Mouse (Mus musculus) limb, embryonic 15.5 days (tissue): ENCODE data around the gene Gpat3. TPM values are rescaled to one million over a fixed set of nuclear protein-coding genes. Genes with fewer than 3 reads are reported as not detected.
A peak's percentile ranks its signal among the peaks of the same experiment; 100 is the strongest.

Source experiments
- ATAC-seq: fragments of 200-750 bp; cut with Nextera tagmentation; 2 replicates; pipeline ENCODE4 v1.8.0; 2017; ENCODE audit warnings: low read depth, moderate TSS enrichment; ENCODE audit not compliant: insufficient number of reproducible peaks, low FRiP score, low TSS enrichment
- H3K27ac ChIP-seq: fragments of 300-500 bp; sonication (generic); 2 replicates; pipeline ENCODE4 v1.5.1; 2015; ENCODE audit warnings: moderate library complexity, mild to moderate bottlenecking, inconsistent platforms
- H3K27me3 ChIP-seq: fragments of 300-500 bp; sonication (generic); 2 replicates; pipeline ENCODE4 v1.6.1; 2015; ENCODE audit warnings: inconsistent platforms
- H3K36me3 ChIP-seq: fragments of 300-500 bp; sonication (generic); 2 replicates; pipeline ENCODE4 v1.6.1; 2015; ENCODE audit warnings: inconsistent platforms
- H3K4me1 ChIP-seq: fragments of 300-500 bp; sonication (generic); 2 replicates; pipeline ENCODE4 v1.6.1; 2015; ENCODE audit warnings: inconsistent platforms
- H3K4me2 ChIP-seq: fragments of 300-500 bp; sonication (generic); 2 replicates; pipeline ENCODE4 v1.6.1; 2015; ENCODE audit warnings: mild to moderate bottlenecking, inconsistent platforms
- H3K4me3 ChIP-seq: fragments of 300-500 bp; sonication (generic); 2 replicates; pipeline ENCODE4 v1.5.1; 2015; ENCODE audit warnings: mild to moderate bottlenecking, inconsistent platforms
- H3K9ac ChIP-seq: fragments of 300-500 bp; sonication (generic); 2 replicates; pipeline ENCODE4 v1.6.1; 2015; ENCODE audit warnings: inconsistent platforms
- H3K9me3 ChIP-seq: fragments of 300-500 bp; sonication (generic); 2 replicates; pipeline ENCODE4 v1.6.1; 2016; ENCODE audit warnings: inconsistent platforms
- WGBS: fragments of 180-500 bp; shearing (Covaris S2); methylation state at CpG from one replicate; pipeline ENCODE4 v1.1.7; 2015; 5-methylcytosine and 5-hydroxymethylcytosine counted together
- polyA plus RNA-seq: library from polyadenylated mRNA; unstranded; fragments of >200 nt; fragmentation: Nextera tagmentation; extraction: Ambion mirVana; gene quantifications from 2 replicates; pipeline ENCODE4 v1.2.1, GENCODE M21; 2015

Gene Gpat3
- polyA plus RNA-seq, 1 experiment from 2014 or later, result 2.0 TPM

- Histone ChIP-seq H3K27me3 (no peaks in the 10 kb centered on the region), H3K9ac (no peak overlapping the region), H3K4me3 (no peak overlapping the region), H3K4me2 (no peak overlapping the region), H3K4me1 (0 out of 2 replicates have a peak, but pooled peaks cover 5% of the 10 kb centered on the region), H3K9me3 (no peaks in the 10 kb centered on the region), H3K36me3 (no peaks in the 10 kb centered on the region), H3K27ac (no peak overlapping the region)
- WGBS, result 77% methylated on average over 2 of the region's 2 CpGs
- no peak for ATAC-seq
These were observed 11.7 kb upstream of the Gpat3 start for GRCm38 (mm10) chr5:100833841-100834240.

DNA sequence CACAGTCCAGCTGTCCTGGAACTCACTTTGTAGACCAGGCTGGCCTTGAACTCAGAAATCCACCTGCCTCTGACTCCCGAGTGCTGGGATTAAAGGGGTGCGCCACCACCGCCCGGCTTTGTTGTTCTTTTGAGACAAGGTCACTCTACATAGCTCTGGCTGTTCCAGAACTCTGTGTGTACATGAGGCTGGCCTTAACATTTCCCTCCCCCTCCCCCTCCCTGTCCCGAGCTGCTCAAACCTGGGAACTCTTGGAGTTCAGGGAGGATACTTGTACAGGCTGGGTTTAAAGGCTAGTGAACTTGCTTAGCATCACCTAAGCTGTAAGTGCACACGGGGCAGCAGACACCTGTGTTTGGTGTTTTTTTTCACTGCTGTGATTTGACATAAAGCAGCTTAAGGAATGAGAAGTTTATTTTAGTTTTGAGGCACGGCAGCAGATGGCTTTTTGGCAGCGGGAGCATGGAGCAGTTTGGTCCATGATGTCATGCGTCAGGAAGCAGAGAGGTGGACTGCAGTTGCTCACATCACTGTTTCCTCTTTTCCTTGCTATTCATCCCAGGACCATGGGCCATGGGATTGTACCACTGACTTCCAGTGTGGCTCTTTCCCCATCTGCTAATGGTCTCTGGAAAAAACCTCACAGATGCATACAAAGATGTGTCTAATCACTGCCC is 9.5 kb upstream of the Gpat3 start:
- H3K4me1 ChIP-seq, result no peaks in the 10 kb centered on the region
- 0 out of 2 replicates have a peak overlapping the region, but pooled peaks have one; percentile 24 for H3K27ac ChIP-seq
- peak; percentile 24; the same call in 1 of the 2 replicates for ATAC-seq
- H3K4me3 ChIP-seq, result no peak overlapping the region
- H3K36me3 ChIP-seq, result no peaks in the 10 kb centered on the region
- H3K9me3 ChIP-seq, result no peaks in the 10 kb centered on the region
- no peaks in the 10 kb centered on the region for H3K27me3 ChIP-seq
- no peak overlapping the region for H3K9ac ChIP-seq
- WGBS, result 49% methylated on average over 9 of the region's 9 CpGs
- no peak overlapping the region for H3K4me2 ChIP-seq

- Histone ChIP-seq H3K27ac (no peak overlapping the region), H3K9ac (no peak overlapping the region), H3K9me3 (no peaks in the 10 kb centered on the region), H3K36me3 (no peaks in the 10 kb centered on the region), H3K4me3 (no peak overlapping the region), H3K4me2 (no peak overlapping the region), H3K27me3 (no peaks in the 10 kb centered on the region), H3K4me1 (no peaks in the 10 kb centered on the region)
- 67% methylated on average over 7 of the region's 7 CpGs for WGBS
- no peak for ATAC-seq
These were observed 7.6 kb upstream of the Gpat3 start for GRCm38 (mm10) chr5:100837907-100838306.

DNA sequence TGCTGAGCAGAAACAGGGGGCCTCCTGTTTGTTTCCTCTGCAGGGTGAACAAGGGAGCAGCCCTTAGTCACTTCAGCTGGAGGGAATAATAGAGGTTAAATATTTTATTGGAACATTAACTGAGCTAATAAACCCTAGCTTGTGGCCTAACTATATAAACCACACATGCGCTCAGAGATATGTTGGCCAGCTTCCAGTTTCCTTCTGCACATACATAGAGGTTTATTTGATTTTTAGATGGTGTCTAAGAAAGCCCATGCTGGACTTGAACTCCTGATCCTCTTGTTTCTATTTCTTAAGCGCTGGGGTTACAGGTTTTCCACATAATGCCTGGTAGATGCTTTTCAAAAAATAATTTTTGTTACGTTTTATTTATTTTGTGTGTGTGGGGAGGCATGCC is 1.0 kb upstream of the Gpat3 start:
- WGBS, result 36% methylated on average over 3 of the region's 3 CpGs
- no peak for ATAC-seq
- Histone ChIP-seq H3K36me3 (no peaks in the 10 kb centered on the region), H3K4me3 (no peak overlapping the region), H3K4me1 (peaks cover 24% of the 10 kb centered on the region), H3K9ac (no peak overlapping the region), H3K27ac (no peak overlapping the region), H3K27me3 (peaks cover 17% of the 10 kb centered on the region), H3K9me3 (no peaks in the 10 kb centered on the region), H3K4me2 (peak overlapping the region; percentile 98; the same call in 1 of the 2 replicates)

- peak overlapping the region; percentile 56 for H3K9ac ChIP-seq
- H3K9me3 ChIP-seq, result no peaks in the 10 kb centered on the region
- H3K4me2 ChIP-seq, result peak overlapping the region; percentile 98
- 0 out of 2 replicates have a peak, but pooled peaks have one; percentile 46 for ATAC-seq
- H3K36me3 ChIP-seq, result no peaks in the 10 kb centered on the region
- peak overlapping the region; percentile 33; the same call in 1 of the 2 replicates for H3K27ac ChIP-seq
- H3K4me1 ChIP-seq, result peaks cover 24% of the 10 kb centered on the region
- peaks cover 17% of the 10 kb centered on the region for H3K27me3 ChIP-seq
- under 1% methylated on average over 52 of the region's 52 CpGs for WGBS
- peak overlapping the region; percentile 60 for H3K4me3 ChIP-seq
These were observed 510 bp downstream of the Gpat3 start for GRCm38 (mm10) chr5:100845848-100846598.

GRCm38 (mm10) chr5:100846599-100846920 is 1.0 kb downstream of the Gpat3 start:
- 1% methylated on average over 22 of the region's 22 CpGs for WGBS
- Histone ChIP-seq H3K9ac (peak overlapping the region; percentile 56), H3K27ac (0 out of 2 replicates have a peak overlapping the region, but pooled peaks have one; percentile 33), H3K4me3 (peak overlapping the region; percentile 60), H3K4me1 (peaks cover 24% of the 10 kb centered on the region), H3K36me3 (no peaks in the 10 kb centered on the region), H3K27me3 (peaks cover 17% of the 10 kb centered on the region), H3K9me3 (no peaks in the 10 kb centered on the region), H3K4me2 (peak overlapping the region; percentile 98)
- ATAC-seq, result 0 out of 2 replicates have a peak, but pooled peaks have one; percentile 11

GRCm38 (mm10) chr5:100847143-100847542 is 1.6 kb downstream of the Gpat3 start:
- Histone ChIP-seq H3K9me3 (no peaks in the 10 kb centered on the region), H3K4me1 (peaks cover 24% of the 10 kb centered on the region), H3K4me2 (peak overlapping the region; percentile 98), H3K27me3 (peaks cover 17% of the 10 kb centered on the region), H3K27ac (no peak overlapping the region), H3K4me3 (peak overlapping the region; percentile 60), H3K36me3 (no peaks in the 10 kb centered on the region), H3K9ac (no peak overlapping the region)
- 8% methylated on average over 2 of the region's 2 CpGs for WGBS
- no peak for ATAC-seq

DNA sequence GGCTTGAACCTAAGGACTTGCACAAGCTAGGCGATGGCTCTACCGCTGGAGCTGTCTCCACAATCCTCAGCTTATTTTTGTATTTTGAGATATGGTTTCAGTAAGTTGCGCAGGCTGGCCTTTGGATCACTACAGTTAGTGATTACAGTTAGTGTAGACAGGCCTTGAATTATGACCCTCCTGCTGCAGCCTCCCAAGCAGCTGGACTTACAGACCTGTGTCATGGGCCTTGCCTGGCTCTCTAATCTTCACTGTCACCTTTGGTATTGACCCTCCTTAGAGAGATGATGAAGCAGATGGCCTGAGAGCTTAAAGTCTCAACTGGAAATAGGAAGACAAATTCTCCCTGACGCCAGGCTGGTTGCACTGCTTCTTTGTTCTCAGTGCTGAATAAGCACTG is 8.4 kb downstream of the Gpat3 start:
- 82% methylated on average over 4 of the region's 4 CpGs for WGBS
- no peak overlapping the region for H3K4me3 ChIP-seq
- H3K36me3 ChIP-seq, result no peaks in the 10 kb centered on the region
- no peak for ATAC-seq
- H3K9ac ChIP-seq, result no peak overlapping the region
- H3K27me3 ChIP-seq, result peaks cover under 1% of the 10 kb centered on the region; the same call in 1 of the 2 replicates
- no peaks in the 10 kb centered on the region for H3K4me1 ChIP-seq
- no peak overlapping the region for H3K4me2 ChIP-seq
- H3K9me3 ChIP-seq, result no peaks in the 10 kb centered on the region
- H3K27ac ChIP-seq, result no peak overlapping the region

DNA sequence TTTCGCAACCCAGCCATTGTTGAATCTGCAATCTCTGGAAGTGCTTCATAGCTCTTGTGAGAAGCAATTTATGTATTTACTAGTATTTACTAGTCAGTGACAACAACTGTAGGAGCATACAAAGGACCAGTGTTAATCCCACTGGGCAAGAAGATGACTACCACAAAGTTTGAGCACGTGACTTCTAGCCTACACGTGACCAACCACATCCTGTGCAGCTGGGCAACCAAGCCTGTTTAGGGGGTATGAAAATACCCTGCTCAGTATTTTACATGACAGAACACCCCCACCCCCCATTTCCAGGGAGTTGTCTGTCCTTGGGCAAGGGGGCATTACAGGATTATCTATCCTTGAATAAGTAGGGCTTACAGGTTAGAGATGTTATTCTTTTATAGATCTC is 11.0 kb downstream of the Gpat3 start:
- ATAC-seq, result no peak
- no peaks in the 10 kb centered on the region for H3K4me1 ChIP-seq
- H3K9ac ChIP-seq, result no peak overlapping the region
- H3K9me3 ChIP-seq, result no peaks in the 10 kb centered on the region
- no peaks in the 10 kb centered on the region for H3K27me3 ChIP-seq
- H3K36me3 ChIP-seq, result no peaks in the 10 kb centered on the region
- H3K27ac ChIP-seq, result no peak overlapping the region
- 80% methylated on average over 3 of the region's 3 CpGs for WGBS
- no peak overlapping the region for H3K4me3 ChIP-seq
- no peak overlapping the region for H3K4me2 ChIP-seq

GRCm38 (mm10) chr5:100860417-100861053 is 15.0 kb downstream of the Gpat3 start:
- no peak overlapping the region for H3K4me3 ChIP-seq
- H3K9me3 ChIP-seq, result no peaks in the 10 kb centered on the region
- H3K27ac ChIP-seq, result no peak overlapping the region
- H3K27me3 ChIP-seq, result no peaks in the 10 kb centered on the region
- H3K4me1 ChIP-seq, result no peaks in the 10 kb centered on the region
- 69% methylated on average over 12 of the region's 12 CpGs for WGBS
- ATAC-seq, result no peak
- no peak overlapping the region for H3K4me2 ChIP-seq
- H3K36me3 ChIP-seq, result no peaks in the 10 kb centered on the region
- H3K9ac ChIP-seq, result no peak overlapping the region

DNA sequence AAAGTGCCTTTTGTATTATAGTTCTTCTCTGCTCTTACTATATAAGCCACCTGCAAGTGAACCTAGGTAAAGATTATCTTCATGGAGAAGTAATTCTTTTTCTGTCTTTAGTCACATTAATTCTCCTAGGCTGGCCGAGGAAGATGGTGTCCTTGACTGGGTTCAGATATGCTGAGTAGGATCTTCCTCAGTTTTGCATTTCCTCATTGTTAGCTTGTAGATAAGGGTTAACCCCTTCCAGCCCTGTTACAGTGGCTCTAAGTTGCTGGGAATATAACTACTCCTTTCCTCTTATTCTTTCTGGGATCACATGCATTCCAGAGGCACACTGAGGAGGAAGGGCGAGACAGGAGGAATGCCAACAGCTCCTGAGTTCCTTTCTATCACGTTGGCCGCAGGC is 15.6 kb downstream of the Gpat3 start:
- H3K4me3 ChIP-seq, result no peak overlapping the region
- 58% methylated on average over 4 of the region's 4 CpGs for WGBS
- H3K36me3 ChIP-seq, result no peaks in the 10 kb centered on the region
- H3K27me3 ChIP-seq, result no peaks in the 10 kb centered on the region
- H3K4me1 ChIP-seq, result no peaks in the 10 kb centered on the region
- H3K9ac ChIP-seq, result no peak overlapping the region
- H3K9me3 ChIP-seq, result no peaks in the 10 kb centered on the region
- no peak overlapping the region for H3K27ac ChIP-seq
- no peak overlapping the region for H3K4me2 ChIP-seq
- ATAC-seq, result no peak

DNA sequence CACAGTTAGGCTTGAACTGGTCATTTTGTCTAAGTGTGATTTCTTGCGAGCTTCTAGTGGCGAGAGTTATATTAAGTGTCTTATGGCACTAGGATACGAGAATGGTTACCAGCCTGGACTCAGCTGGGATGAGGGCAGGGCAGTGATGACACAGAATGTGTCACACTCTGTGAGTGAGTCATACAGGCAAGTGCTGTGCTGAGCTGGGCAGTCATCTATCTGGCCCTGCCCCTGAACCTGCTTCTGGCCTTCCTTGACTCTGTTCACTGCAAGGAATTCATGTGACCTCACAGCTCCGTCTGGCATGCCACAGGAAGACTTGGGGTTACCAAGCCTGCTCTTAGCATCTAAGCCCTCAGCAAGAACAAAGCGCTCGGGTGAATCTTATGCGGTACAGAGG is 16.3 kb downstream of the Gpat3 start:
- no peak for ATAC-seq
- no peak overlapping the region for H3K27ac ChIP-seq
- no peaks in the 10 kb centered on the region for H3K4me1 ChIP-seq
- H3K36me3 ChIP-seq, result no peaks in the 10 kb centered on the region
- no peak overlapping the region for H3K4me3 ChIP-seq
- H3K9me3 ChIP-seq, result no peaks in the 10 kb centered on the region
- H3K4me2 ChIP-seq, result no peak overlapping the region
- H3K9ac ChIP-seq, result no peak overlapping the region
- 83% methylated on average over 7 of the region's 7 CpGs for WGBS
- no peaks in the 10 kb centered on the region for H3K27me3 ChIP-seq
